Mouse (Mus musculus) hematopoietic stem cell, adult 5-6 weeks (primary cell): ENCODE results near the gene Oas1e. TPM values are rescaled to one million over a fixed set of nuclear protein-coding genes. Genes with fewer than 3 reads are reported as not detected.
"Not testable (repeated sequence)": the region's sequence is repeated elsewhere in the genome, so short reads cannot be mapped to it uniquely, and the experiment has no call there.

Source experiments
- ATAC-seq, 2 experiments: fragments of 125-278 bp in 1 of 2; replicated peaks in 1 of 2; 2 replicates each; pipeline ENCODE4 v1.8.0; 2016 to 2017; ENCODE audit warnings: inconsistent platforms in 2 of 2, mild to moderate bottlenecking in 2 of 2, moderate number of reproducible peaks in 2 of 2, low read depth in 1 of 2, moderate TSS enrichment in 1 of 2; ENCODE audit not compliant: low FRiP score in 2 of 2, poor library complexity in 2 of 2, severe bottlenecking in 2 of 2, insufficient read depth in 1 of 2, low TSS enrichment in 1 of 2
- total RNA-seq: library from RNA; stranded (forward); fragments of 172-1452, 232-1000 nt; gene quantifications from 2 replicates; pipeline ENCODE4 v1.2.3, GENCODE M21; 2017

The Oas1e gene
- 0.19 and 0.30 TPM in 2 replicates for total RNA-seq

DNA sequence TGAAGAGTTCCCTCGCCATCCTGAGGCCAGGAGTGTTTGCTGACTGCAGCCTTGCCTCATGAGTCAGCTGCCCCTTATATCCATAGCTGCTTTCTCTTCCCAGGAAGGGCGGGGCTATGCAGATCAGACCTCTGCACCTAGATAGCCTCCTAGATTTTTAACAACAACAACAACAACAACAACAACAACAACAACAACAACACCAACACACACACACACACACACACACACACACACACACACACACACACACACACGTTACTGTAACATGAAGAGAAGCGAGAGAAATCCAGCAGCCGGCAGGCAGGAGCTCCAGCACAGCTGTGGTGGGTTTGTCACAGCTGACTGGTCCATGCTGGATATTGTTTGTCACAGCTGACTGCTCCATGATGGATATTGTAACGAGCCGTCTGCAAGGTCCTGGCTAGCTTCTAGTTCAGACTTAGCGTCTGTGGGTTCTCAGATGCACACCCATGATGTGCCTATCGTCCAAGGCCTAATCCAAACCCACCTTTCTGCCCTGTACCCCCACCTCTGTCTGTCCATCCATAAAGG, at the start of gene Oas1e:
TSS of gene Oas1e (minus strand) at position 51 of the 555 bp plus-strand sequence.
- ATAC-seq, result not testable (repeated sequence)

DNA sequence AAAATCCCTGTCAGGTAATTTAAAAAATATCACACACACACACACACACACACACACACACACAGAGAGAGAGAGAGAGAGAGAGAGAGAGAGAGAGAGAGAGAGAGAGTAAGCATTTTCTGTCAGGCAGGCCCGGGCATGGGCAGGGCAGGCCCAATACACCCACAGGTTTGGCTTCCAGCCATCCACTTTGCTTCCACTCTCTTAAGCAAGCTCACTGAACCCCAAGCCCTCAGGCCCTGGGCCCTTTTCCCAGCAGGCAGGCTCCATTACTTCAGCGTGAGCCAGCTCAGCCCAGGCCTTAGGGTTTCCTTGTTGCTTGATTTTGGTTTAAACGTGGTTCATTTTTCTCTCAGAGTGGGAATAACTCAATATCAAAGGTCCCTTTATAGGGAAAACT, 49.4 kb upstream of the Oas1e start:
- ATAC-seq, result 0 out of 4 replicates have a peak, but pooled peaks of 1 of the 2 experiments have one; percentile 48

DNA sequence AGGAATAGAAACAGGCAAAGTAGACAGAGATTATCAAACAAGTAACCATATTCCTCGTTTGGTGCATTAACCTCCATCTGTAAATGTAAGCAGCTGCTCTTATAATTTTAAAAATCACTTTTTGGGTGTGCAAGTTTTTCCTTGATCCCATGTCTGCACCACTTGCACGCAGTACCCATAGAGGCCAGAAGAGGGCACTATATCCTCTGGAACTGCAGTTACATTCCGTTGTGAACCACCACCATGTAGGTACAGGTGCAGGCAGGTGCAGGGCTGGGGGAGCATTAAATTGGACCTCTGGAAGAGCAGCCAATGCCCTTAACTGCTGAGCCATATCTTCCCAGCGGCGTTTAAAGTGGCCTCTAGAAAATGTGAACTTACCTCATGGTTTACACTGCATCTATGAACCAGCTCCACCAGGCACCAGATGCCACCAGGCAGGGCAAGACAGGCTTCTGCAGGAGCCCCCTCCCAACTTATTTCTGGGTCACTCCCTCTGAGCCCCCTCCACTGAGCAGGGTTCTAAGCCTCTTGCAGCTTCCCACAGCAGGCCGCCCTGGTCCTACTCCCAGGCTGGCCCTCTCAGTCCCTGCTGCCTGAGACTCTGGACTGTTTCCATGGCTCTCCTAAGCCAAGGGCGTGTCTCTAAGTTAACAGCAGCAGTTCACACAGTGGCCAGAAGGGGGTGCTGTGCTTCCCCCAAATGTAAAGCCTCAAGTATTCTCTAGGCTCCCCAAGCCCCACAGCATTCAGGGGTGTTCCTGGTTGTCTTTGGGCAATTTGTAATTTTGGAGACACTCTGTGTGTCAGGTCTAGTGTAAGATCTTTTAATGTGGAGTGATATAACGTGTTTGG, 41.6 kb upstream of the Oas1e start:
- peak; percentile 51 to 56; a peak in 1 of 4 replicates for ATAC-seq

DNA sequence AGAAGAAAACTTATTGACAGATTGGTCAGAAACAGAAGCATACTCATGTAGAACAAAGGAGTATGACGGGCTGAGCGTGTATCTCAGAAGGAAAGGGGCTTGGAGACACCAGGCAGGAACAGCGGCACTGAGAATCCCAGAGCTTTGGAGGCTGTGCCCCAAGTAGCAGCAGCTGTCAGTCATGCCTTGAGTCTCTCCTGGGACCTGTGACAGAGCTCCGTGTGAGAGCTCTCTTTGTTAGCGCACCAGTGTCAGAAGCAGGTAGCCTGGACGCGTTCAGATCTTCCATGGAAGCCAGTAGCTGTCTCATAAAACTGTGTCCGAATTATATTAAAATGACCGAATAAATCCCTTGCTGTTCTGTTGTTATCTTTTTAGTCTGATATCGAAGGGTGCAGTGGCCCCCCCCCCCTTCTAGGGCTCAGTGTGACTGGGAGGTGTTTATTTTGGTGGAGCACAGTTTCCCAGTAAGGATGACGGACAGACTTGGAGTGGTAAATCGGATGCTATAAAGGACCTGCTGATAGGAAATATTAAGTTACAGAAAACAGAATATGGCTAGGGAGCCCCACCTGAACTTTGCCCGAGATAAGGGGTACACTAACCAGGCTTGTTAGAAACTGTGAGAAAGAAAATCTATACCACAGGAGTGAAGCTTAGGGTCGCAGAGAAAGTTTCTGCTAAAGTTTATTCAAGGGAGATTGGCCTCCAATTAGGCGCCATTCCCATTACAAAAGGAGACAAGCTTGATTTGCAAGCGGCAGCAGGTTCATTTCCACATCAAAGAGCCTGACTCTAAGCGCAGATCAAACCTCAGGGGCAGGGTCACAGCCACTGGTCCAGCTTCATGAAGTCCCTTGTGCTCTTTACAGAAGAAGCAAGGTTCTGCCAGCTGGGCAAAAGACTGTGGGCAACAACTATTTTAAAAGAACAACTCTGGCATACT, 38.3 kb upstream of the Oas1e start:
- no peak for ATAC-seq

DNA sequence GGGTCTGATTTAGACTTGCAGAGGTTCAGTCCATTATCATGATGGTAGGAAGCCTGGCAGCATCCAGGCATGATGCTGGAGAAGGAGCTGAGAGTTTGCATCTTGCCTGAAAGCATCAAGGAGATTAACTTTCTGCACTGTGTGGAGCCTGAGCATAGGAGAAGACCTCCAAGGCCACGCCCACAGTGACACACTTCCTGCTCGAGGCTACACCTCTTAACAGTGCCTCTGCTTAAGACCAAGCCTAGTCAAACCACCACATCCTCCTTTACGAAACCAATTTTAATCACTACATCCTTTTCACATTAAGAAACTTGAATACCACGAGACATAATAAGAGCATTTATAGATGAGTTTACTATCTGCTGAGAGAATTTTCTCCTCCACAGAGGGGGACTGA, 35.7 kb upstream of the Oas1e start:
- peak; percentile 80 to 85 for ATAC-seq

DNA sequence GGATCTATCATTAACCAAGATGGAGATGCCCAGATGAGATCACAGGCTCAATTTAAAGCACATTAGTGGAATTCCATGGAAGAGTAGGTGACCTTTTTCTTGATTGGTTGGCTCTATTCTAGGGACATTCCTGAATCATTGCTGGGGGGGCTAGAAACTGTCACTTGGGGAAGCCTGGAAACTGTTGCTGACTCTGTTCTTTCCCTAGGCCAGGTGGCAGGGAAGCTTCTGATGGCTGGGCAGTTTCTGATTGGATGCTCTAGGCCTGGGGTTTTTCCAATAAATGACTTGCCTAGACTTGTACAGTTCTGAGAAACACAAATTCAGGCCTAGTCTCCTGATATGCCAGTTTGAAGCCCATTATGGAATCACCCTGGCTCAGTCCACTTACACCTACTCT, 23.7 kb upstream of the Oas1e start:
- ATAC-seq, result no peak

DNA sequence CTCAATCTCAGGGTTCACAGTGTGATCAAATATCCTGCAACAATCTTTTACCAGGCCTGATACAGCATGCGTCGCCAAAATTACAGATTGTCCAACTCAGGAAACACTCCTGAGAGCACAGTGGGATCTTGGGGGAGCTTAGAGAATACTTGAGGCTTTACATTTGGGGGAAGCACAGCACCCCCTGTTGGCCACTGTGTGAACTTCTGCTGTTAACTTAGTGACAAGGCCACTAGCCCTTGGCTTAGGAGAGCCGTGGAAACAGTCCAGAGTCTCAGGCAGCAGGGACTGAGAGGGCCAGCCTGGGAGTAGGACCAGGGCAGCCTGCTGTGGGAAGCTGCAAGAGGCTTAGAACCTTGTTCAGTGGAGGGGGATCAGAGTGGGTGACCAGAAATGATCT, 20.6 kb upstream of the Oas1e start:
- ATAC-seq, result no peak

DNA sequence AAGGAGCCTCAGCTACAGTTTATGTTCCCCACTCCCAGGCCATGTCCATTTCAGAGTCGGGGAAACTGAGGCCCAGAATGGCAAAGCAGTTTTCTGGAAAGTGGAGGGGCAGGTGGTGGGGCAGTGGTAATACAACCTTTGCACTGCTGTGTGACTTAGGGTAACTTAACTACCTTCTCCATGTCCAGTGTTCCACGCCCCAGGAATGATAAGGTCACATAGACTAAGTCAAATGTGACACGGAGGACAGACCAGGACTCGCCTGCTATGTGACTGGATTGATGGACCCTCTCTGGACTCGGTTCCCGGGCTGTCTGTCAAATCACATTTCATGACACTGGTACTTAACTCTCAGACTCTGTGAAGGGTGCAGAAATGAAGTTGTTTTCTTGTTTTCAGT, 17.7 kb upstream of the Oas1e start:
- ATAC-seq, result no peak

DNA sequence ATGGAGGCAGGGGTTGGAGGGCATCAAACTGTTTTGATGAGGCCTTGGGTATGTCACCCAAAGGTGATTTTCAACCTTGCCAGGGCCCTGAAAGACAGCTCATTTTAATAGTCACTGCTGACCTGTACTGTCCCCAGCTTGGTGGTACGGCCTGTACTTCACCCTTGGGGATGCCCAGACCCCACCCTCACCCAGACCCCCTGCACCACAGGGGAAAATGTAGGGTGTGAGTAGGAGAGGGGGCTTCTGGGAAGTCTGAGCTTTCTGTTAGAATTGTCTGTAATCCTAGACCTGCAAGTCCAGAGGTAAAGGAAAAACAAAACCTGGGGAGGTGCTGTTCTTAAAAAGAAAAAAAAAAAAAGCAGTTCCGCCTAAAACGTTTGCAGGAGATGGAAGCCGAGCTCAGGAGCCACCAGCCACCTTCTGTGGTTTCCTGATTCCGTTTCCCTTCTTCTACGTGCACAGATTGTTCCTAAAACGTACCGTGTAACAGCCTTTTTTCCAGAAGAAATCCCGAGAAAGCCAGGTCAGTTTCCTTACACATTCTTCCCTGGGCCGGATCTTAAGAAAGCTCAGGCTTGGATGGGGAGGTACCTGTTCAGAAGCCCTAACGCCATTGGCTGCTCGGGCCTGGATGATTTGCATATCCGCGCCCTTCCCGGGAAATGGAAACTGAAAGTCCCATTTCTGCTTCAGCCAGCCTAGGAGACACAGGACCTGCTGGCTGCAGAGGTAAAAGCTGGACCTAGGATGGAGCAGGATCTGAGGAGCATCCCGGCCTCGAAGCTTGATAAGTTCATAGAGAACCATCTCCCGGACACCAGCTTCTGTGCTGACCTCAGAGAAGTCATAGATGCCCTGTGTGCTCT, 16.9 kb upstream of the Oas1e start, which contains the start of gene Oas1c:
TSS of gene Oas1c (minus strand) at position 564 of the 869 bp plus-strand sequence.
- peak; percentile 93 to 95 for ATAC-seq

DNA sequence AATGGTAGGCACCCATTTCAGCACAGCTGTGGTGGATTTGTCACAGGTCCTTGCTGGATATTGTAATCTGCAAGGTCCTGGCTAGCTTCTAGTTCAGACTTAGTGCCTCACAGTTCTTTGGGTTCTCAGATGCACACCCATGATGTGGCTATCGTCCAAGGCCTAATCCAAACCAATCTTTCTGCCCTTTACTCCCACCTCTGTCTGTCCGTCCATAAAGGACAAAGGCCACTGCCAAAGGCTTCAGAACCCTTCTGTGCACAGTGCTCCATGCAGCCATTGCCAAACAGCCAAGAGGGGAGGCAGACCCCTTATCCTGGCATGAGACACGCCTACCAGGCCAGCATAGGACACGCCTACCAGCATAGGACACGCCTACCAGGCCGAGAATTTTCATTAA, 13.8 kb upstream of the Oas1e start:
- no peak for ATAC-seq

DNA sequence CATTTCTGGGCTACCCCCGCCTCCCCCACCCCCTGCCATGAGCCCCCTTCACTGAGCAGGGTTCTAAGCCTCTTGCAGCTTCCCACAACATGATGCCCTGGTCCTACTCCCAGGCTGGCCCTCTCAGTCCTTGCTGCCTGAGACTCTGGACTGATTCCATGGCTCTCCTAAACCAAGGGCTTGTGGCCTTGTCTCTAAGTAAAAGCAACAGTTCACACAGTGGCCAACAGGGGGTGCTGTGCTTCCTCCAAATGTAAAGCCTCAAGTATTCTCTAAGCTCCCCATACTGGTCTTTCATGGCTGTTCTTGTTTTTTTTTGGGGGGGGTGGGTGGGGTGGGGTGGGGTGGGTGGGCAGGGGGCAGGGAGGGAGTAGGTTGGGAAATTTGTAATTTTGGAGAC, 11.1 kb upstream of the Oas1e start:
- peak in 1 of 2 experiments; percentile 51; a peak in 1 of 4 replicates for ATAC-seq

DNA sequence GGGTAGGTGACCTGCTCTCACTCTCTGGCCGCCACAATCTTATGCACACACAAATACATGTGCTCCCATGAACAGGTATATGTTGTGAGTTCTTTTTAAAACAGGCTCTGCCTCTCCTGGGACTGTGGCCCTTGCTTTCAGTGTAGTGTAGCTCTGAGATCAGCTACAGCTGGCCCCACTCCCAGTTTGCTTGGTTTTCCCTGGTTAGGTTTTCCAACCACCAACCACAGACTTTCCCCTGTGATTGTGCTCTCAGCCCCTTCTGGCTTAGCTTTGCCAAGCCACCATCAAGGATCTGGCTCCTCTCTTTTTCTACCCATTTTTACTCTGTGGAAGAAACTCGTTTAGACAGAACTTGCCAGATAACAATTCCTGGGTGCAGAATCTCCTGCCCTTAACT, 8.3 kb upstream of the Oas1e start:
- no peak for ATAC-seq

DNA sequence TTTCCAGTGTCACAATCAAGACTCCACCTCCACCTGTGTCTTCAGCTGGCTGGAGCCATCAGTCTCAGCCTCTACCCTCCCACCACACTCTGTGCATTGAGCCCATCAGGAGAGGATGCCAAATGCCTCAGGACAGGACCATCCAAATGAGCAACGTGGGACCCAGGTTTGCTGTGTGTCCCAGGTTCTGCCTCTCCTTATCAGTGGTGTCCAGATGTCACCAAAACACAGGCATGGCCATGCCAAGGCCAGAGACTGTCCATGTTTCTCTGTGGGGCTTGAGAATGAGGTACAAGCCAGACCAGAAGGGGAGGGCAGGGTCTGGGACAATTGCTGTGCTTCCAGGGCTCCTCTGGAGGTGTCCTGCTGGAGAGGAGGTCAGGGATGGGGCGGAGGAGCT, 3.6 kb upstream of the Oas1e start:
- not testable (repeated sequence) for ATAC-seq

DNA sequence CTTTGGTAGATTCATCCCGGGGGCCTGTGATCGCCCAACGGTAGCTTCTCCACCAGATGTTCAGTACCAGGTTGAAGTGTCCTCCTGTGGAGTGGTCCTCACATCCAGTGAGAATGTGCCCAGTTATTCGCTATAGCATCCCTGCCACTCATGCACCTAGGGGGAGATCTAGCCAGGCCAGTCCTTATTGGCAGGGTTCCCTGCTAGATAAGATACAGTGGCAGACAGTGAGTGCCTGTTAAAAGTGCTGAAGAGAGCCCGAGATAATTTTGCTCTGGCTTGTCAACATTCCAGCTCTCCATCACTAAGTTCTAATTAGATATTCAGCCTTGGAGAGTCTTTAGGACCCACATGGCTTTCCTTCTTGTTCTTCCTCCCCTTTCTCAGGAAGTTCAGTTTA, 2.8 kb upstream of the Oas1e start:
- not testable (repeated sequence) for ATAC-seq

DNA sequence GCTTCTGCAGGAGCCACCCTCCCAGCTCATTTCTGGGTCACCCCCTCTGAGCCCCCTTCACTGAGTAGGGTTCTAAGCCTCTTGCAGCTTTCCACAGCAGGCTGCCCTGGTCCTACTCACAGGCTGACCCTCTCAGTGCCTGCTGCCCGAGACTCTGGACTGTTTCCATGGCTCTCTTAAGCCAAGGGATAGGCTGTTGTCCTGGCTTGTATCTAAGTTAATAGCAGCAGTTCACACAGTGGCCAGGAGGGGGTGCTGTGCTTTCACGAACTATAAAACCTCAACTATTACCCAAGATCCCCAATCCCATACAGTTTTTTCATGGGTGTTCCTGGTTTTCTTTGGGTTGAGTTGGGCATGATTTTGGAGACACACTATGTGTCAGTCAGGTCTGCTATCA, 2.3 kb downstream of the Oas1e start:
- peak in 1 of 2 experiments; percentile 39; a peak in 1 of 4 replicates for ATAC-seq

DNA sequence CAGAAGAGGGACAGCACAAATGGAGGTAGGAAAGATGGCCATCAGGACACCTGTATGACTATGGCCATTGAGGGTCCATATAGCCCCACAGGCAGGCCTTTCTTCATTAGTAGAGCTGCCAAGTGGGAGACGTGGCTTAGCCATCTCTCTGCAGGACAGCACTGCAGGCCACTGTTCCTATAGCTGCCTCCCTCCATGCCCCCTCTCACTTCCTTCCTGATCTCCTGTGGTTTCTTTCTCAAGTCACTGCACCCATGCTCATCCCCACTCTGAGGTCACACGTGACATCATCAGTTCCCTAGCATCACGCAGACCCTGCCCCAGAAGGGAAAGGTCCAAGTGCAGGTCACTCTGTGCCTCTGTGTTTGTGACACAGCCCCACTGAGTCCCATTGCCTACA, 8.3 kb downstream of the Oas1e start:
- peak in 1 of 2 experiments; percentile 27; a peak in 1 of 4 replicates for ATAC-seq

DNA sequence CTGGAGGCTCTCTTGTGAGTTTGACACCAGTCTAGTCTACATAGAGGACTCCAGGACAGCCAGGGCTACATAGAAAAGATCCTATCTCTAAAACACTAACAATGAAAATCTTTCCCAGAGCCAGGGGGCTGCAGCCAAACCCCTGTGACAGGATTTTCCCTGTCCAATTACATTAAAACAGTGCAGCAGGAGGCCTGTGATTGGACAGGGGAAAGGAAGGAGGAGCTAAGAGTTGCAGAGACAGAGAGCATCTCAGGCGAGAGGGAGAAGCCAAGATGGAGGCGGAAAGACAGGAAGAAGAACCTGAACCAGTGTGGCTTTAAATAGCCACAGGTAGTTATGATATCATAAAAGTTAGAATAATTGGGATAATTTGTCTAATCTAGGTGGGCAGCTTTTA, 12.9 kb downstream of the Oas1e start:
- no peak for ATAC-seq
